Mouse (Mus musculus) MEL (cell line): ENCODE results near the gene Fbp2. TPM values are rescaled to one million over a fixed set of nuclear protein-coding genes. Genes with fewer than 3 reads are reported as not detected.
A peak's percentile ranks its signal among the peaks of the same experiment; 100 is the strongest.

Experiments used
- DNase-seq: peaks from one replicate; pipeline ENCODE4 v3.0.0; 2011; ENCODE audit warnings: low read depth, low spot score
- H3K27ac ChIP-seq: 2 replicates; pipeline ENCODE4 v1.5.1; 2012; ENCODE audit warnings: low read depth, mild to moderate bottlenecking, control low read depth, low read length, moderate library complexity; ENCODE audit not compliant: control insufficient read depth
- H3K27me3 ChIP-seq, 2 experiments: fragments of 150-350 bp in 1 of 2; sonication (generic) in 1 of 2; 2 replicates each; pipeline ENCODE4 v1.6.1; 2012; ENCODE audit warnings: low read length in 2 of 2, mild to moderate bottlenecking in 2 of 2, improper control_type of control experiment in 1 of 2, moderate library complexity in 1 of 2; ENCODE audit not compliant: insufficient read depth in 2 of 2, control insufficient read depth in 1 of 2
- H3K36me3 ChIP-seq, 2 experiments: 2 replicates each; pipeline ENCODE4 v1.6.1; 2012 to 2014; ENCODE audit warnings: low read length in 2 of 2, improper control_type of control experiment in 1 of 2, inconsistent platforms in 1 of 2, mild to moderate bottlenecking in 1 of 2; ENCODE audit not compliant: insufficient read depth in 2 of 2, control insufficient read depth in 1 of 2
- H3K4me1 ChIP-seq, 2 experiments: fragments of 150-350 bp in 1 of 2; sonication (generic) in 1 of 2; 2 replicates each; pipeline ENCODE4 v1.6.1; 2012; ENCODE audit warnings: low read length in 2 of 2, improper control_type of control experiment in 1 of 2, mild to moderate bottlenecking in 1 of 2; ENCODE audit not compliant: insufficient read depth in 2 of 2, control insufficient read depth in 1 of 2
- H3K4me3 ChIP-seq, 2 experiments: fragments of 150-350 bp in 1 of 2; sonication (generic) in 1 of 2; 2 replicates each; pipeline ENCODE4 v1.5.1; 2012; ENCODE audit warnings: low read depth in 2 of 2, low read length in 2 of 2, mild to moderate bottlenecking in 2 of 2, moderate library complexity in 2 of 2, control low read depth in 1 of 2, improper control_type of control experiment in 1 of 2; ENCODE audit not compliant: control insufficient read depth in 1 of 2, insufficient read depth in 1 of 2
- H3K79me2 ChIP-seq: 2 replicates; pipeline ENCODE4 v1.6.1; 2012; ENCODE audit warnings: mild to moderate bottlenecking, low read length, moderate library complexity; ENCODE audit not compliant: control insufficient read depth, poor library complexity, insufficient read depth
- H3K9ac ChIP-seq: 2 replicates; pipeline ENCODE4 v1.6.1; 2012; ENCODE audit warnings: low read depth, mild to moderate bottlenecking, control low read depth, low read length, moderate library complexity; ENCODE audit not compliant: control insufficient read depth, poor library complexity, severe bottlenecking
- H3K9me3 ChIP-seq: fragments of 150-350 bp; sonication (generic); replicated peaks from 2 replicates; pipeline ENCODE4 v1.6.1; 2012; ENCODE audit warnings: mild to moderate bottlenecking, low read length, improper control_type of control experiment, moderate library complexity; ENCODE audit not compliant: insufficient read depth
- CHD1 ChIP-seq: IDR thresholded peaks from 2 replicates; pipeline ENCODE4 v1.6.1; 2012; ENCODE audit warnings: low read depth, mild to moderate bottlenecking, inconsistent platforms, low read length, improper control_type of control experiment
- CHD2 ChIP-seq: IDR thresholded peaks from 2 replicates; pipeline ENCODE4 v1.6.1; 2011; ENCODE audit warnings: low read length, improper control_type of control experiment
- CTCF ChIP-seq, 3 experiments: IDR thresholded peaks in 2 of 3; conservative IDR thresholded peaks in 1 of 3; 2 replicates each; pipeline ENCODE4 v1.5.1; 2011 to 2012; ENCODE audit warnings: low read length in 3 of 3, low read depth in 2 of 3, mild to moderate bottlenecking in 2 of 3, improper control_type of control experiment in 1 of 3, inconsistent platforms in 1 of 3, mixed read lengths in 1 of 3, moderate library complexity in 1 of 3; ENCODE audit not compliant: control insufficient read depth in 1 of 3, insufficient read depth in 1 of 3, poor library complexity in 1 of 3, severe bottlenecking in 1 of 3
- E2F4 ChIP-seq: IDR thresholded peaks from 2 replicates; pipeline ENCODE4 v1.6.1; 2011; ENCODE audit warnings: low read depth, low read length, improper control_type of control experiment, borderline replicate concordance
- KAT2A ChIP-seq: conservative IDR thresholded peaks from 2 replicates; pipeline ENCODE4 v1.6.1; 2012; ENCODE audit warnings: low read depth, low read length, improper control_type of control experiment, inconsistent platforms
- MAZ ChIP-seq: IDR thresholded peaks from 2 replicates; pipeline ENCODE4 v1.6.1; 2012; ENCODE audit warnings: low read depth, mild to moderate bottlenecking, inconsistent platforms, low read length, improper control_type of control experiment
- POLR2AphosphoS2 ChIP-seq: IDR thresholded peaks from 2 replicates; pipeline ENCODE4 v1.6.1; 2011; ENCODE audit warnings: low read length, improper control_type of control experiment
- RAD21 ChIP-seq: IDR thresholded peaks from 2 replicates; pipeline ENCODE4 v1.6.1; 2011; ENCODE audit warnings: mild to moderate bottlenecking, low read depth, low read length, improper control_type of control experiment
- SMC3 ChIP-seq: IDR thresholded peaks from 2 replicates; pipeline ENCODE4 v1.6.1; 2011; ENCODE audit warnings: low read depth, low read length, improper control_type of control experiment
- USF1 ChIP-seq: IDR thresholded peaks from 2 replicates; pipeline ENCODE4 v1.6.1; 2014; ENCODE audit warnings: low read depth, mild to moderate bottlenecking, inconsistent platforms, low read length, improper control_type of control experiment, moderate library complexity
- ZC3H11A ChIP-seq: IDR thresholded peaks from 2 replicates; pipeline ENCODE4 v1.6.1; 2012; ENCODE audit warnings: low read depth, mild to moderate bottlenecking, inconsistent platforms, low read length, improper control_type of control experiment
- ZNF384 ChIP-seq: IDR thresholded peaks from 2 replicates; pipeline ENCODE4 v1.6.1; 2012; ENCODE audit warnings: low read depth, mild to moderate bottlenecking, inconsistent platforms, low read length, improper control_type of control experiment
- polyA plus RNA-seq, 2 experiments: library from polyadenylated mRNA; stranded (reverse) in 1 of 2; unstranded in 1 of 2; fragments of >175 nt in 1 of 2; fragments of >200 nt in 1 of 2; gene quantifications; 2 replicates each; pipeline versions ENCODE4 v1.2.1 to v1.2.4; 2012; ENCODE audit warnings: low replicate concordance in 2 of 2, low read depth in 1 of 2; ENCODE audit not compliant: insufficient read length in 2 of 2, insufficient read depth in 1 of 2, missing spikeins in 1 of 2
- total RNA-seq: library from RNA; depleted of rRNA; stranded (reverse); fragments of 300-350 nt; gene quantifications from 2 replicates; pipeline ENCODE4 v1.2.3, GENCODE M21; 2012

The Fbp2 gene
- total and polyA plus RNA-seq, 3 experiments: 4.7 to 10.8 TPM; not detected in 1

DNA sequence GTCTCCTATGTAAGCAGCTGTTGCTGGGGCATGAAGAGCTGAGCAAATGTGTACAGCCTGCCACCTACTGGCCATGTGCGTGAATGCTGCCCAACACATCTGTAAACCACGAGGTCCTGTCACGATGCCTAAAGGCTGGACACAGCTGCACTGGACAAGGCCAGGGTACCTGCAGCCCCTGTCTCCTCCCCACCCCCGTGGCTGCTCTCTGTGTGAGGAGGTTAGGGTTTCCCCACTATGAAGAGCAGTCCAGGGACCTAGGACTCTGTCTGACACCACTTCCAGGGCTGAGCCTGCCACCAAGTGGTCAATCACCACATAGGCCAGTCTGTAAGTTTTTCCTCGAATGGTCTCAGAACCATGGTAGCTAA lies 1.9 kb downstream of the Fbp2 start (continued):
- TF ChIP-seq USF1 (0 out of 2 replicates have a peak, but pooled peaks have one; percentile 46), KAT2A (no peak)
- TF ChIP-seq, all 39 proteins: peak for 19

DNA sequence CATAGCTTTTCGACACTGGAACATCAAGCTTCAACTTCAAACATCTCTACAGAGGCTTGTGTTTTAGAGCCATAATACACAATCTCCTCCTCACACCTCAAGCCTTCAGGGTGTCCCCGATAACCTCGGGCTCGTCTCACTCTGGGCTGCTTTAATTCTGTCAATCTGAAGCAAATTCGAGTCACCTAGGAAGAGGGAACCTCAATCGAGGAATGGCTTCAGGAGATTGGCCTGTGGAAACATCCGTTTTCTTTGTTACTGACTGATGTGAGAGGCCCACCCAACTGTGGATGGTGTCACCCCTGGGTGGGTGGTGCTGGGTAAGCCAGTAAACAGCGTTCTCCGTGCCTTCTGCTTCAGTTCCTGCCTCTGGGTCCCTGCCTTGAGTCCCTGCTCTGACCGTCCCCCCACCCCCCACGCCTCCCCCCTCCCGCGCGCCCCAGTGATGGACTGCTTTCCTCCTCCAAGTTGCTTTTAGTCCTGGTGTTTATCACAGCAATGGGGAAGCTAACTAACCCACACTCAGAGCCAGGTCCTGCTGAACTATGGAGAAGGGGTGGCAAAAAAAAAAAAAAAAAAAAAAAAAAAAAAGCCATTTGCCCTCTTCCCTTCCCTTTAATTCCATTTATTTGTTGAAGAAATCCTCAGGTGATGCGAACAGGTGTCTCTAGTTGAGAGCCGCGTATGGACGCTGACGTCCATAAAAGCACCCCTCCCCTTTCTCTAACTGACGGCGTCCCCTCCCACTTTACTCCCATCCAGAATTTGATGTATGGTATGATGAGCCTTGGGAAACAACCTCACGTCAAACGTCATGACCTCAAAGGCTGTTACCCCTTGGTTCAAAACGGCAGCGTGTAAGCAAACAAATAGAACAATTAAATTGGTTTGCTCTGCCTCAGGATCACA lies 2.6 kb downstream of the Fbp2 start:
- Histone ChIP-seq H3K27ac (peak overlapping the region; percentile 73), H3K79me2 (no peaks in the 10 kb centered on the region), H3K9ac (peak overlapping the region; percentile 67), H3K9me3 (no peaks in the 10 kb centered on the region), H3K4me3 (peak overlapping the region; percentile 46 to 71), H3K27me3 (no peaks in the 10 kb centered on the region), H3K36me3 (peaks cover 0 to 21% of the 10 kb centered on the region in 2 experiments; a peak in 2 of 4 replicates), H3K4me1 (peaks cover 2 to 25% of the 10 kb centered on the region in 2 experiments; a peak in 3 of 4 replicates)
- peak; percentile 68 for DNase-seq
- no peak for TF ChIP-seq E2F4
- TF ChIP-seq CHD1: 0 out of 2 replicates have a peak, but pooled peaks have one; percentile 54
- peak; percentile 55; the same call in 1 of the 2 replicates for TF ChIP-seq ZNF384
- TF ChIP-seq CHD2: no peak
- no peak for TF ChIP-seq MAZ

DNA sequence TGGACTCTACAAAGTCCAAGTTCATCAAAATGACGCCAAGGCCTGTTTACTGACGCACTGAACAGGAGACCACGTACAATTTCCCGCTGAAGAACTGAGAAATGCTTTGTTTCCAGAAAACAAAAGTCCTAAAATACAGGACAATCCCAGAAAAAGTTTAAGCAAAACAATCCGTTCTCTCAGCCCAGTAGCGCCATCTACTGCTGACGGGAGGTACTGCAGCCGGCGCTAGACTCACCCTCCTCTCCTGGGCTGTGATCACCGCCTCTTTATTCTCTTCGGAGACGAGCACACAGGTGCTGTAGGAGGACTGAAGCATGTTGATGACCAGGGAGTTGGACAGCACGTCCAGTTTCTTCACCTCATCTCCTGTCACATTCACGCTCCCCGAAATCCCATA lies 3.6 kb downstream of the Fbp2 start:
- Histone ChIP-seq H3K27me3 (no peaks in the 10 kb centered on the region), H3K79me2 (no peaks in the 10 kb centered on the region), H3K36me3 (peaks cover 0 to 17% of the 10 kb centered on the region in 2 experiments; a peak in 2 of 4 replicates), H3K4me3 (peak overlapping the region in 1 of 2 experiments; percentile 46; a peak in 3 of 4 replicates), H3K9me3 (no peaks in the 10 kb centered on the region), H3K9ac (no peak overlapping the region), H3K27ac (no peak overlapping the region), H3K4me1 (peaks cover 2 to 25% of the 10 kb centered on the region in 2 experiments; a peak in 3 of 4 replicates)
- peak; percentile 77 for DNase-seq
- TF ChIP-seq SMC3 (peak; percentile 88), RAD21 (peak; percentile 86), CTCF (IDR thresholded peaks at IDR 0.05 in 2 of 3, conservative IDR thresholded peaks at IDR 0.05 in 1 of 3; ENCODE audit: control insufficient read depth in 1 of 3, insufficient read depth in 1 of 3, low read depth in 2 of 3, low read length in 3 of 3, poor library complexity in 1 of 3, severe bottlenecking in 1 of 3) (peak; percentile 88 to 98 (median 91)), POLR2AphosphoS2 (no peak), ZC3H11A (peak; percentile 76)
